Mouse (Mus musculus) activated CD4-positive, CD25-positive, alpha-beta regulatory T cell, adult 9 weeks (primary cell): ENCODE measurements around the gene Lrrc3. TPM values are rescaled to one million over a fixed set of nuclear protein-coding genes. Genes with fewer than 3 reads are reported as not detected.

ENCODE experiments used
- polyA plus RNA-seq: library from polyadenylated mRNA; unstranded; fragments of 100-300 nt; shearing (Covaris generic); gene quantifications from one replicate; pipeline ENCODE4 v1.2.1, GENCODE M21; 2017

Lrrc3 gene
- not detected for polyA plus RNA-seq

DNA sequence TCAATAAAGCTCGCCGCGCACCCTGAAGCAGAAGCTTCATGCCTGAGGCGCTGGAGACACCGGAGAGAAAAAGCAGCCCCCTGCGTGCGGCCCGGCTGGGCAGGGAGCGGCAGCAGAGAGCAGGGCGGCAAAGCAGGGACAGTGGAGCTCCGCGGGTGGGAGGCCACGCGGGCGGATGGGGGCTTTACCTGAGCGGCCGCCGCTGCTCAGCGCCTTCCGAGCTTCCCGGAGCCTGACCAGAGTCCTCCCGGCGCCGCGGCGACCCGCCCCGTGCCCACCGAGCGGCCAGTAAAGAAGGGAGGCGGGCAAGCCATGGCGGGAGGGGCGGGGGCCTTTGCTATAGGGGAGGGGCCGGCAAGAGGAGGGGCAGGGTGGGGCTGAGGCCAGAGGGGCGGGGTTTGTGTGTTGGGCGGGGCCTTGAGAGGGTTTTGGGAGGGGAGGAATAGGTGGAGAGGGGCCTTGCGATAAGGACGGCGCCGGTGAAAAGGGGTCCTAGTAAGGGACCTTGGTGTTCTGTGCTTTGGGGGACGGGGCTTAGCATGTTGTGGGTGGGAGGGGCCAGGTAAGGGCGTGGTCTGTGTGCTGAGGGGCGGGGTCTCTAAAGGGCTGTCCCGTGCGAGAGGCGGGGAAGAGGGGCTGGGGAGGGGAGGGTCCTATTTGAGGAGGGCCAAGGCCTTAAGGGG, at the start of gene Lrrc3:
Gene Lrrc3 (minus strand): TSS at position 326 of the 683 bp plus-strand sequence.

DNA sequence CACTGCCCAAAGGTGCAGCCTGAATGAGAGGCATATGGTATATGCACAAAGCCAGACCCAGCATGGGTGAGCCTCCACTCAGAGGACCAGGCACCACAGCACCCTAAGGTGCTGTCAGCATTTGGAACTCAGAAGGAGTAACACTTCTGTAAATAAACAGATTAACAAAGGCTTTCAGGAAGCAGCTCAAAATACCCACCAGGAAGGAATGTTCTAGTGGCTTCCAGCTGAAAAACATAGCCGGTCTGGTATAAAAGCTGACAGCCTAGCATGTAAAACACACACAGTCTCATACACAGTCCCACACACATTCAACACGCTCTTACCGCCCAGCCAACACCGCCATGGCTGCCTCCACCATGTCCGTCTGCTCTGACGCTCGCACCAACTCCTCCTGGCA, 40.7 kb downstream of the Lrrc3 start, which contains the start of gene Gm3285:
Gene Gm3285 (plus strand): TSS at position 301 of the 400 bp plus-strand sequence.

DNA sequence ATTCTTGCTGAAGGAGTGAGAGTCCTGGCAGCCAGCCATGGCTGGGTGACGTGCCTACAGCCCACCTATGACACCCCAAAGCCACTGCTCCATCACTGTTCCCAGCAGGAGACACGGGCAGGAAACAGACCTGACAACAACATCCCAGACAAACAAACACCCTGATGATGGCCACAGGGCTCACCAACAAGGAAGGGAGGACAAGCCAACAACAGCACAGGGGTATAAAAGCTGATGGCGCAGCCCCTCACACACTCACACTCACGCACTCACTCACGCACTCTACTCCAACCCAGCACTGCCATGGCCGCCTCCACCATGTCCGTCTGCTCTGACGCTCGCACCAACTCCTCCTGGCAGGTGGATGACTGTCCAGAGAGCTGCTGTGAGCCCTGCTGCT, 49.8 kb downstream of the Lrrc3 start, which contains the start of gene Gm10318:
Gene Gm10318 (plus strand): TSS at position 301 of the 400 bp plus-strand sequence.

Other genes with a start within 250 kb of the Lrrc3 start
- 0.59 TPM for gene Tspear, start 216.0 kb downstream of the Lrrc3 start, polyA plus RNA-seq
- not detected for gene Gm19402, start 211.8 kb downstream of the Lrrc3 start, polyA plus RNA-seq
- not detected for gene Gm9508, start 205.3 kb downstream of the Lrrc3 start, polyA plus RNA-seq
- gene Gm10272, start 195.9 kb downstream of the Lrrc3 start, polyA plus RNA-seq = not detected
- gene Gm10024, start 191.1 kb downstream of the Lrrc3 start, polyA plus RNA-seq = not detected
- not detected for gene Gm10142, start 186.7 kb downstream of the Lrrc3 start, polyA plus RNA-seq
- gene Krtap12-1, start 181.9 kb downstream of the Lrrc3 start, polyA plus RNA-seq = not detected
- gene Gm10100, start 176.1 kb downstream of the Lrrc3 start, polyA plus RNA-seq = not detected
- gene Gm18596, start 159.9 kb downstream of the Lrrc3 start, polyA plus RNA-seq = not detected
- not detected for gene Gm9736, start 151.2 kb downstream of the Lrrc3 start, polyA plus RNA-seq
- gene Gm3233, start 142.9 kb downstream of the Lrrc3 start, polyA plus RNA-seq = not detected
- not detected for gene Gm3238, start 131.2 kb downstream of the Lrrc3 start, polyA plus RNA-seq
- gene Gm7138, start 125.6 kb downstream of the Lrrc3 start, polyA plus RNA-seq = not detected
- gene Gm3250, start 120.0 kb downstream of the Lrrc3 start, polyA plus RNA-seq = not detected
- gene Gm7137, start 114.3 kb downstream of the Lrrc3 start, polyA plus RNA-seq = not detected
- not detected for gene Gm9639, start 107.5 kb downstream of the Lrrc3 start, polyA plus RNA-seq
- gene Gm19668, start 103.4 kb downstream of the Lrrc3 start, polyA plus RNA-seq = not detected
- gene Gm9507, start 90.7 kb downstream of the Lrrc3 start, polyA plus RNA-seq = not detected
- gene Gm2696, start 87.9 kb downstream of the Lrrc3 start, polyA plus RNA-seq = not detected
- not detected for gene Krtap10-4, start 75.4 kb downstream of the Lrrc3 start, polyA plus RNA-seq
- gene Krtap10-10, start 66.6 kb downstream of the Lrrc3 start, polyA plus RNA-seq = not detected
- gene Gm36176, start 55.7 kb downstream of the Lrrc3 start, polyA plus RNA-seq = not detected
- not detected for gene Gm10318, start 49.7 kb downstream of the Lrrc3 start, polyA plus RNA-seq
- not detected for gene Gm3285, start 40.6 kb downstream of the Lrrc3 start, polyA plus RNA-seq
- 1.3 TPM for gene Trpm2, start 68.0 kb upstream of the Lrrc3 start, polyA plus RNA-seq
- 10.6 TPM for gene 1810043G02Rik, start 76.0 kb upstream of the Lrrc3 start, polyA plus RNA-seq
- gene Pfkl, start 107.5 kb upstream of the Lrrc3 start, polyA plus RNA-seq = 94.5 TPM
- not detected for gene Dnmt3l, start 139.4 kb upstream of the Lrrc3 start, polyA plus RNA-seq
- gene Aire, start 141.1 kb upstream of the Lrrc3 start, polyA plus RNA-seq = 0.49 TPM
- gene Icosl, start 166.8 kb upstream of the Lrrc3 start, polyA plus RNA-seq = 9.8 TPM